Mouse (Mus musculus): Measurements from ENCODE around the gene Ap1s1. TPM values are rescaled to one million over a fixed set of nuclear protein-coding genes. Genes with fewer than 3 reads are reported as not detected.

Ap1s1 gene
- polyA plus RNA-seq, 1 experiment, result 78.9 TPM

GRCm38 (mm10) chr5:137077187-137077586, 31.3 kb upstream of the Ap1s1 start:
- Histone ChIP-seq H3K27ac (ENCODE audit: insufficient read depth, low read length) (no peak overlapping the region), H3K9ac (ENCODE audit: low read depth, poor library complexity, severe bottlenecking) (no peak overlapping the region), H3K9me3 (replicated peaks; ENCODE audit: control insufficient read depth, insufficient read depth, low read length, poor library complexity, severe bottlenecking) (no peaks in the 10 kb centered on the region), H3K36me3 (ENCODE audit: control insufficient read depth, insufficient read depth, low read length, poor library complexity, severe bottlenecking) (no peaks in the 10 kb centered on the region), H3K4me1 (ENCODE audit: control insufficient read depth, insufficient read depth, low read length) (peaks cover 7% of the 10 kb centered on the region), H3K4me3 (ENCODE audit: low read depth, low read length) (no peak overlapping the region), H3K27me3 (ENCODE audit: control insufficient read depth, insufficient read depth, low read length, poor library complexity, severe bottlenecking) (no peaks in the 10 kb centered on the region)
- TF ChIP-seq CTCF (IDR thresholded peaks at IDR 0.05; ENCODE audit: low read depth, low read length) (no peak), POLR2A (IDR thresholded peaks at IDR 0.05; ENCODE audit: insufficient read depth, low read length) (no peak), EP300 (IDR thresholded peaks at IDR 0.05; ENCODE audit: insufficient read depth, low read depth, low read length) (no peak)

GRCm38 (mm10) chr5:137076191-137076930, 30.4 kb upstream of the Ap1s1 start:
- Histone ChIP-seq H3K36me3 (ENCODE audit: control insufficient read depth, insufficient read depth, low read length, poor library complexity, severe bottlenecking) (no peaks in the 10 kb centered on the region), H3K4me3 (ENCODE audit: low read depth, low read length) (no peak overlapping the region), H3K9ac (ENCODE audit: low read depth, poor library complexity, severe bottlenecking) (no peak overlapping the region), H3K9me3 (replicated peaks; ENCODE audit: control insufficient read depth, insufficient read depth, low read length, poor library complexity, severe bottlenecking) (no peaks in the 10 kb centered on the region), H3K27me3 (ENCODE audit: control insufficient read depth, insufficient read depth, low read length, poor library complexity, severe bottlenecking) (no peaks in the 10 kb centered on the region), H3K27ac (ENCODE audit: insufficient read depth, low read length) (no peak overlapping the region), H3K4me1 (ENCODE audit: control insufficient read depth, insufficient read depth, low read length) (peaks cover 7% of the 10 kb centered on the region)
- no peak for TF ChIP-seq POLR2A (IDR thresholded peaks at IDR 0.05; ENCODE audit: insufficient read depth, low read length)
- TF ChIP-seq CTCF (IDR thresholded peaks at IDR 0.05; ENCODE audit: low read depth, low read length), result no peak
- TF ChIP-seq EP300 (IDR thresholded peaks at IDR 0.05; ENCODE audit: insufficient read depth, low read depth, low read length), result no peak

- TF ChIP-seq EP300 (IDR thresholded peaks at IDR 0.05; ENCODE audit: insufficient read depth, low read depth, low read length) (no peak), CTCF (IDR thresholded peaks at IDR 0.05; ENCODE audit: low read depth, low read length) (no peak), POLR2A (IDR thresholded peaks at IDR 0.05; ENCODE audit: insufficient read depth, low read length) (no peak)
- H3K4me1 ChIP-seq (ENCODE audit: control insufficient read depth, insufficient read depth, low read length), result peaks cover 7% of the 10 kb centered on the region
- no peaks in the 10 kb centered on the region for H3K9me3 ChIP-seq (replicated peaks; ENCODE audit: control insufficient read depth, insufficient read depth, low read length, poor library complexity, severe bottlenecking)
- no peaks in the 10 kb centered on the region for H3K36me3 ChIP-seq (ENCODE audit: control insufficient read depth, insufficient read depth, low read length, poor library complexity, severe bottlenecking)
- no peaks in the 10 kb centered on the region for H3K27me3 ChIP-seq (ENCODE audit: control insufficient read depth, insufficient read depth, low read length, poor library complexity, severe bottlenecking)
- H3K4me3 ChIP-seq (ENCODE audit: low read depth, low read length), result no peak overlapping the region
- no peak overlapping the region for H3K27ac ChIP-seq (ENCODE audit: insufficient read depth, low read length)
- no peak overlapping the region for H3K9ac ChIP-seq (ENCODE audit: low read depth, poor library complexity, severe bottlenecking)
Measured at GRCm38 (mm10) chr5:137075726-137076125, 29.8 kb upstream of the Ap1s1 start.

GRCm38 (mm10) chr5:137074191-137074651, 28.3 kb upstream of the Ap1s1 start:
- H3K27me3 ChIP-seq (ENCODE audit: control insufficient read depth, insufficient read depth, low read length, poor library complexity, severe bottlenecking), result no peaks in the 10 kb centered on the region
- TF ChIP-seq EP300 (IDR thresholded peaks at IDR 0.05; ENCODE audit: insufficient read depth, low read depth, low read length) (no peak), CTCF (IDR thresholded peaks at IDR 0.05; ENCODE audit: low read depth, low read length) (no peak), POLR2A (IDR thresholded peaks at IDR 0.05; ENCODE audit: insufficient read depth, low read length) (no peak)
- H3K9me3 ChIP-seq (replicated peaks; ENCODE audit: control insufficient read depth, insufficient read depth, low read length, poor library complexity, severe bottlenecking), result no peaks in the 10 kb centered on the region
- H3K9ac ChIP-seq (ENCODE audit: low read depth, poor library complexity, severe bottlenecking), result no peak overlapping the region
- no peak overlapping the region for H3K27ac ChIP-seq (ENCODE audit: insufficient read depth, low read length)
- peaks cover 7% of the 10 kb centered on the region for H3K4me1 ChIP-seq (ENCODE audit: control insufficient read depth, insufficient read depth, low read length)
- no peak overlapping the region for H3K4me3 ChIP-seq (ENCODE audit: low read depth, low read length)
- H3K36me3 ChIP-seq (ENCODE audit: control insufficient read depth, insufficient read depth, low read length, poor library complexity, severe bottlenecking), result no peaks in the 10 kb centered on the region

GRCm38 (mm10) chr5:137073141-137073540, 27.2 kb upstream of the Ap1s1 start:
- no peaks in the 10 kb centered on the region for H3K9me3 ChIP-seq (replicated peaks; ENCODE audit: control insufficient read depth, insufficient read depth, low read length, poor library complexity, severe bottlenecking)
- H3K4me1 ChIP-seq (ENCODE audit: control insufficient read depth, insufficient read depth, low read length), result peaks cover 7% of the 10 kb centered on the region
- H3K27me3 ChIP-seq (ENCODE audit: control insufficient read depth, insufficient read depth, low read length, poor library complexity, severe bottlenecking), result no peaks in the 10 kb centered on the region
- no peak for TF ChIP-seq EP300 (IDR thresholded peaks at IDR 0.05; ENCODE audit: insufficient read depth, low read depth, low read length)
- TF ChIP-seq POLR2A (IDR thresholded peaks at IDR 0.05; ENCODE audit: insufficient read depth, low read length), result no peak
- no peak overlapping the region for H3K4me3 ChIP-seq (ENCODE audit: low read depth, low read length)
- H3K27ac ChIP-seq (ENCODE audit: insufficient read depth, low read length), result peak overlapping the region; percentile 1
- H3K9ac ChIP-seq (ENCODE audit: low read depth, poor library complexity, severe bottlenecking), result no peak overlapping the region
- H3K36me3 ChIP-seq (ENCODE audit: control insufficient read depth, insufficient read depth, low read length, poor library complexity, severe bottlenecking), result no peaks in the 10 kb centered on the region
